Mouse (Mus musculus) telencephalon, adult 2 months (tissue): Measurements from ENCODE around the gene Uchl1.
A peak's percentile ranks its signal among the peaks of the same experiment; 100 is the strongest.

Experiments used
- DNase-seq: peaks from one replicate; pipeline ENCODE4 v3.0.0-alpha.2; 2011; ENCODE audit warnings: low read depth, low spot score

The Uchl1 gene

GRCm38 (mm10) chr5:66710445-66711019 lies 34.6 kb downstream of the Uchl1 start:
- peak; percentile 36 for DNase-seq

DNA sequence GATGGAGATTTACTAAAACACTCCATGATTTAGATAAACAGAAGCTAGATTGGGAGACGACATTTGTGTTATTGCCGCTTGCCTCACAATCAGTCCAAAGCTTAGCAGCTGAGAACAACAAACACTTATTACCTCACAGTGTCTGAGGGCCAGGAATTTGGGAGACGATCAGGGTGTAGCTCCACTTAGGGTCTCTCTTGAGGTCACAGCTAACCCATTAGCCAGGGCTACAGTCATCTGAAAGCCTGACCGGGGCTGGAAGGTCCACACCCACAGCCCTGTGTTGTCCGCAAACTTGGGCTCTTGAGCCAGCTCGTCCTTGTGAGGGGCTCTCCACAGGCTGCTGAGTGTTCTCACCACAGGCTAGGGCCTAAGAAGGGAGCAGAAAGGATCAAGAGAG lies 36.9 kb downstream of the Uchl1 start:
- no peak for DNase-seq

GRCm38 (mm10) chr5:66715498-66715931 lies 39.6 kb downstream of the Uchl1 start:
- no peak for DNase-seq

DNA sequence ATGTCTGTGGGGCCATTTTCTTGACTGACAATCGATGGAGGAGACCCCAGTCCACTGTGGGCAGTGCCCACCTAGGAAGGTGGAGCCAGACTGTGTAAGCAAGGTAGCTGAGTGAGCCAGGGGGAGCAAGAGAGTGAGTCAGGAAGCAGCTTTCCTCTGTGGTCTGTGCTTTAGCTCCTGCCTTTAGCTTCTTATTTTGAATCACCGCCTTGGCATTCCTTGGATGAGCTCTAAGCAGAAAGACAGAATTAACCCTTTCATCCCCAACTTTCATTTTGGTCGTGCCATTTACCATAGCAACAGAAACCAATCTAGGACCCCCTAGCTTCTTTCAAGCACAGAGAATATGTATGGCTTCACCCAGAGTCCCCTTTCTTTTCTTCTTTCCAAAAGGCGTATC lies 42.0 kb downstream of the Uchl1 start:
- no peak for DNase-seq

DNA sequence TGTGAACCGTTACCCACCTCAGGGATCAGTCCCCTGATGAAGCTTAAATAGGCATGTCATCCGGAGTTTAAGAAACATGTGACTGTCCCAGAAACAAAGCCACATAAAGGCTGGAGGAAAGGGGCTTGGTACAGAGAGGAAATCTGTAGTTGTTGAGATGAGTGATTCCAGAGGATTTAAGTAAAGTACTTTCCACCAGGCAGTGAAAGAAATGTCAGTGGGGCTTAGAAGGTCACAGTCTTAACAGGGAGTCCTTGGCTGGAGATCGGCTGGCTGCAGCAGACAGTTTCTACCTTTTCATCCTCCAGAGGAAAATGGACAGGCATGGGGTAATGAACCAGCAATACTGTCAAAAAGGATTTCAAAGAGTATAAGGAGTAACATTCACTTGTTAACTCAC lies 42.5 kb downstream of the Uchl1 start:
- no peak for DNase-seq

- DNase-seq, result no peak
Observed at GRCm38 (mm10) chr5:66718880-66719279, 43.0 kb downstream of the Uchl1 start.

- DNase-seq, result no peak
Observed at GRCm38 (mm10) chr5:66720921-66721320, 45.0 kb downstream of the Uchl1 start.

DNA sequence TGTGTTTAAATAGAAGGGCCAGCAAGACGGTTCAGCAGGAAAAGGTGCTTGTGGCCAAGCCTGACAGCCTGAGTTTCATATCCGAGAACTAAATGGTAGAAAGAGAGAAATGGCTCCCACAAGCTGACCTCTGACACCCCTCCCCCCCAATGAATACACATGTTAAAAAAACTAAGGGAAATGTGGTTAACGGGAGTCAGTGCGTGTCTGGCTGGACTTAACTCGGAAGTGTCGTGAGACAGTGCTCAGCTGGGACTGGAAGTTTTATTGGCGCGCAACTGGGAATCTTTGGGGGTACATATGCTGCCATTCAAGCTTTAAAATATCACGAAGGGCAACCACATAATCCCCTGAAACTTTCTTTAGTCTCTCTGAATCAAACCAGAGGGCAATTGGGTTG lies 46.7 kb downstream of the Uchl1 start:
- no peak for DNase-seq

DNA sequence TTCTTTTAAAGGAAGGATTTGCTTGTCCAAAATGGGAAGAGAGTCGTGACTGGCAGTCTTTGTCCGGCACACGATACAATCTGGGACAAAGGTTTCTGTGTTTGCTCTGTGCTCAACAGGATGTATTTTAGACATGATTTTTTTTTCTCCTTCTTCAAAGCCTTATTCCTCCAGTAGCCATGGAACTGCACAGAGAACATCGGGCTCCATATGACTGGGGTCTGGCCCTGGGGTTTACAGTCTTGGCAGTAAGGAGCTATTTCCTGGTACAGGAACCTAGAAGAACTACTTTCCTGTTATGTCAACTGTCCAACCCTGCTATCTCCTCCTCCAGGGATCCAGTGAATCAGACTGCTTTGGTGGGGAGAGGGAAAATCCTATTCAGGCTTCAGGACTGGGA lies 47.1 kb downstream of the Uchl1 start:
- DNase-seq, result no peak

GRCm38 (mm10) chr5:66723626-66724025 lies 47.7 kb downstream of the Uchl1 start:
- DNase-seq, result no peak

DNA sequence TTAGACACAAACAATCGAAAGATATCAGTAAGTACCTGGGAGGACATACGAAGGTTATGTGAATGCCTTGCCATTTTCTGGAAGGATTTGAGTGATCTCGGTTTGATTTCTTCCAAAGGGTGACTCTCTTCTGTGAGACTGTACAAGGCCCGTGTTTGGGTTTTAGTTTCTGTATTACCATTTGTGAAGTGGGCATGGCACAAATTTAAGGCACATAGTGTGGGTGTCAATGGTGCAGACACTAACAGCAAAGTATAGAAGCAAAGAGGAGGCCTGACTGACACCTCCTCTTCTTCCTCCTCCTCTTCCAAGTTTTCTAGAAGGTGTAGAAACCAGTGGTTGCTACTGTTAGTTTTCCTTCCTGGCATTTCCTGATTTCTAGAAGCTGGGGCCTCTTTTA lies 53.4 kb downstream of the Uchl1 start:
- DNase-seq, result no peak

- peak; percentile 89 for DNase-seq
Observed at GRCm38 (mm10) chr5:66730621-66731301, 54.9 kb downstream of the Uchl1 start.

- DNase-seq, result no peak
Observed at GRCm38 (mm10) chr5:66731302-66731697, 55.4 kb downstream of the Uchl1 start.

GRCm38 (mm10) chr5:66733556-66733955 lies 57.7 kb downstream of the Uchl1 start:
- DNase-seq, result no peak
